Mouse (Mus musculus) limb, embryonic 15.5 days (tissue): ENCODE measurements at regions not wholly inside any gene's neighbourhood (a gene's known extent, or its start where the extent isn't known, plus 50 kb on each side); places are given as distances from the start of the nearest gene placed in this dataset.
"Not testable (repeated sequence)": the region's sequence is repeated elsewhere in the genome, so short reads cannot be mapped to it uniquely, and the experiment has no call there.

Source experiments
- ATAC-seq: fragments of 200-750 bp; cut with Nextera tagmentation; 2 replicates; pipeline ENCODE4 v1.8.0; 2017; ENCODE audit warnings: low read depth, moderate TSS enrichment; ENCODE audit not compliant: insufficient number of reproducible peaks, low FRiP score, low TSS enrichment
- H3K27ac ChIP-seq: fragments of 300-500 bp; sonication (generic); 2 replicates; pipeline ENCODE4 v1.5.1; 2015; ENCODE audit warnings: moderate library complexity, mild to moderate bottlenecking, inconsistent platforms
- H3K27me3 ChIP-seq: fragments of 300-500 bp; sonication (generic); 2 replicates; pipeline ENCODE4 v1.6.1; 2015; ENCODE audit warnings: inconsistent platforms
- H3K36me3 ChIP-seq: fragments of 300-500 bp; sonication (generic); 2 replicates; pipeline ENCODE4 v1.6.1; 2015; ENCODE audit warnings: inconsistent platforms
- H3K4me1 ChIP-seq: fragments of 300-500 bp; sonication (generic); 2 replicates; pipeline ENCODE4 v1.6.1; 2015; ENCODE audit warnings: inconsistent platforms
- H3K4me2 ChIP-seq: fragments of 300-500 bp; sonication (generic); 2 replicates; pipeline ENCODE4 v1.6.1; 2015; ENCODE audit warnings: mild to moderate bottlenecking, inconsistent platforms
- H3K4me3 ChIP-seq: fragments of 300-500 bp; sonication (generic); 2 replicates; pipeline ENCODE4 v1.5.1; 2015; ENCODE audit warnings: mild to moderate bottlenecking, inconsistent platforms
- H3K9ac ChIP-seq: fragments of 300-500 bp; sonication (generic); 2 replicates; pipeline ENCODE4 v1.6.1; 2015; ENCODE audit warnings: inconsistent platforms
- H3K9me3 ChIP-seq: fragments of 300-500 bp; sonication (generic); 2 replicates; pipeline ENCODE4 v1.6.1; 2016; ENCODE audit warnings: inconsistent platforms
- WGBS: fragments of 180-500 bp; shearing (Covaris S2); methylation state at CpG from one replicate; pipeline ENCODE4 v1.1.7; 2015; 5-methylcytosine and 5-hydroxymethylcytosine counted together

DNA sequence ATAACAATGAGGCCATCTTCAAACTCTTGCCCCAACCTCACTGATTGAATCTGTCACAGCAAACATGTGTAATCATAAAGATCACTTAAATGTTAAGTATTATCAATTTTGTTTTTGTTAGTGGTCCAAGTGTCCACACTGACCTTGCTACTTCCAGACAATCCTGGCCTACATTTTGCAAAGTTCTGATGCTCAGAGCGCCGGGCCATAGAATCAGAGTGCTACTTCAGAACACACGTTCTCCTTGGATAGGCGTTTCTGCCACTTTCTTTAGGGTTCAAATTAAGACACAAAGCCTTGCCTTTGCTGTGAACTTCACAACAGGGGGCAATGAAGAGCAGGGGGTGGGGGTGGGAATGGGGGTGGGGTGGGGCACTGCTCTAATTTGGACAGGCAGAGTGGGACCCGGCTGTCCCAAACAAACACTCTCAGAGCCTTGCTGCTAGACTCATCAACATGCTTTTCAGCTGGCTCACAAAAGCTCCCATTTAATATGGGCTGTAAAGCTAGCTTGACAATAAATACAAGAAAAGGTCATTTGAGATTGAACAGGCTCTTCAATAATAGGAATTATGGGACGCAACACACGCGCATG lies 336.7 kb downstream of the Samd5 start:
- H3K27me3 ChIP-seq: no peaks in the 10 kb centered on the region
- H3K4me1 ChIP-seq: no peaks in the 10 kb centered on the region
- no peak for ATAC-seq
- no peak overlapping the region for H3K4me3 ChIP-seq
- H3K36me3 ChIP-seq: no peaks in the 10 kb centered on the region
- H3K9me3 ChIP-seq: no peaks in the 10 kb centered on the region
- H3K9ac ChIP-seq: no peak overlapping the region
- H3K27ac ChIP-seq: no peak overlapping the region
- 63% methylated on average over 8 of the region's 8 CpGs for WGBS
- no peak overlapping the region for H3K4me2 ChIP-seq

DNA sequence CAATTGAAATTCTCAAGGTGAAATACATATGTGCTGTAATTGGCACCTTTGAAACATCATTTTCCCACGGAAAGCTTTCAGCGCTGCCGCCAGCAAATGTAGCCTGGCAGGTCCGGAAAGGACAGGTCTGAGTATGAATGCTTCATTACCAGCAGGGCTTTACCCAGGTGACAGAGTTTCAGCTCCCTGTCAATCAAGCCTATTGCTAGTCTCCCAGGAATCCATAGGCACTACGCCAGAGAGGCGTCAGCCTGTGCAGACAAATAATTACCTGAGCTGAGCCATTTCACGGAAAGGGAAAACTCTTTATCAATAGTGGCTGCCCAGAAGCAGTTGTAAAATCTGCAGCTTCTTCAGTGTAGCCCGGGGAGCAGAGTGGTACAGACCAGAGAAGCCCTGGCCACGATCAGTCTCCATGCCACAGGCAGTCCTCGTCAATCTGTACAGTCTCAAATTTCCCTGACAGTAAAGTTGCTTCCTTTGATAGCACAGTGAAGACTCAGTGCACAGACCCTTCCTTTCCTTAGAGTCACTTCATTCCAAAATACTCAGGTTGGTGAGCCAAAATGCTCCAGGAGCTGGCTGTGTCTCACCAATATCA lies 340.7 kb downstream of the Samd5 start:
- H3K9me3 ChIP-seq: no peaks in the 10 kb centered on the region
- WGBS: 57% methylated on average over 10 of the region's 10 CpGs
- no peak overlapping the region for H3K9ac ChIP-seq
- no peaks in the 10 kb centered on the region for H3K36me3 ChIP-seq
- ATAC-seq: no peak
- H3K27me3 ChIP-seq: no peaks in the 10 kb centered on the region
- no peaks in the 10 kb centered on the region for H3K4me1 ChIP-seq
- H3K27ac ChIP-seq: no peak overlapping the region
- no peak overlapping the region for H3K4me2 ChIP-seq
- no peak overlapping the region for H3K4me3 ChIP-seq

DNA sequence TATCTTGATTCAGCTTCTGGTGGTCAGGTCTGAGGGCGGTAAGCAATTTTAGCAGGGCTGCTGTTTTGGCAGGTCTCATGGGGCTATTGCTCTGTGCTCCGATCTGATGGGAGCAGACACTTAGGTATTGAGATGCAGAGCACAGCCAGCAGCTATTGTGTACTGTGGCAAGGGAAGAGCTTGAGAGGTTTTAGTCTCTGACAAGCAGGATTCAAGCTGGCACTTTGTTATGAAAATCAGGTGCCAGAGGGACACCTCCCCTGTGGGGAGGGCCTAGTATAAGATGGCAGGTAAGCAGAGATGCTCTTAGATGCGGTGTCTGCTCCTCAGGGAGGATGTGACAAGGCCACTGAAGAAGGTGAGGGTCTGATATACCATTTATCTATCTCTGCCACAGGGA lies 343.3 kb downstream of the Samd5 start:
- no peaks in the 10 kb centered on the region for H3K36me3 ChIP-seq
- no peaks in the 10 kb centered on the region for H3K4me1 ChIP-seq
- H3K27me3 ChIP-seq: no peaks in the 10 kb centered on the region
- no peak for ATAC-seq
- H3K4me3 ChIP-seq: no peak overlapping the region
- no peak overlapping the region for H3K4me2 ChIP-seq
- H3K9ac ChIP-seq: no peak overlapping the region
- no peaks in the 10 kb centered on the region for H3K9me3 ChIP-seq
- no peak overlapping the region for H3K27ac ChIP-seq
- 57% methylated on average over 3 of the region's 3 CpGs for WGBS

DNA sequence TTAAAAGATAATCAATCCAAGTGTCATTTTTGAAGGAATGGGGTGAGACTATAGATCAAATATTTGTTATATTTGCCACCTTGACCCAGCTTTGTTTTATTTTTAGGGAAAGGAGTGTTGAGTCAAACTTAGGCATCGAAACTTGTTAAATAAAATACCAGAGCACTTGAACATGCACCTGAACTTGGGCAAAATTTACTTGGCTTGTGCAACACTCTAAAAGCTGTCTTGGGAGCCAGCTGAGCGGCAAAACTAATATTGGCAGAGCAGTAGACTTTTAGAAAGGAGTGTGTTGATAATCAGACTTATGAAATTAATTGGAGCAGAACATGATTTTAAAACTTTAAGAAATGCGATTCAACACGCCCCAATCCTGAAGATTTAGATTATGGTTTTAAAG lies 346.7 kb downstream of the Samd5 start:
- no peaks in the 10 kb centered on the region for H3K4me1 ChIP-seq
- WGBS: 84% methylated on average over 4 of the region's 4 CpGs

DNA sequence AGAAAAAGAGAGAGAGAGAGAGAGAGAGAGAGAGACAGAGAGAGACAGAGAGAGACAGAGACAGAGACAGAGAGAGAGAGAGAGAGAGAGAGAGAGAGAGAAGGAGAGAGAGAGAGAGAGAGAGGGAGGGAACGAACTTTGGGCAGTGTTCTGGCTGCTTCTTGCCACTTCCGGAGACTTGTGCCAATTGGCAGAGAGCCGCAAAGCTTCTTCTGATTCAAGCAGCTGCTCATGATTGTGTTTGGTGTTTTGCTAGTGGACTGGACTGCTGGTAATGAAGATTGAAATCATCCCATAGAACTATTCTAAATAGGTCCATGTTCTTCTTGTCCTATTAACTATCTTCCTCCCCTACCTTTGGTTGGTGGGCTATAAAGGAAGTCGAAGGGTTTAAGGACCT lies 347.1 kb downstream of the Samd5 start:
- not testable (repeated sequence) for H3K36me3 ChIP-seq, H3K9ac ChIP-seq, H3K9me3 ChIP-seq, H3K4me1 ChIP-seq, ATAC-seq, H3K4me3 ChIP-seq, H3K27me3 ChIP-seq, H3K27ac ChIP-seq, H3K4me2 ChIP-seq
- 73% methylated on average over 4 of the region's 4 CpGs for WGBS

More for the DNA sequence above, 346.7 kb downstream of the Samd5 start:
- Histone ChIP-seq H3K9me3 (no peaks in the 10 kb centered on the region), H3K27me3 (no peaks in the 10 kb centered on the region), H3K36me3 (no peaks in the 10 kb centered on the region), H3K4me2 (no peak overlapping the region), H3K9ac (no peak overlapping the region), H3K27ac (no peak overlapping the region), H3K4me3 (no peak overlapping the region)
- ATAC-seq: no peak

DNA sequence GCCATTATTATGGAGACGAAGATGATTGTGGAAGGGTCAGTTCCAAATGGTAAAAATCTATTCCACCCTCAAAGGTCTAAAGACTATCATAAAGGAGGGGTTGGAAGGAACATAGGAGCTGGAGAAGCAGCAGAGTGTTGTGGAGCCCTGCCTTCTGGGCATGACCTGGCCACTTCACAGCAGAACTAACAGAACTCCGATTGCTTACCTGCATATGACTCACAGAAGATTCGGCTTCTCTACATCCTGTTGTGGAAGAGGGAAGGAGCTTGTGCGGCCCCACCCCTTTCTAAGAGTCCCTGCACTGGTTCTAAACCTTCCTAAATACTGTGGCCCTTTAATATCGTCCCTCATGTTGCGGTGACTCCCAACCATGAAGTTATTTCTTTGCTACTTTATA lies 362.7 kb downstream of the Samd5 start:
- H3K27me3 ChIP-seq: no peaks in the 10 kb centered on the region
- H3K4me1 ChIP-seq: no peaks in the 10 kb centered on the region
- no peaks in the 10 kb centered on the region for H3K9me3 ChIP-seq
- ATAC-seq: no peak
- no peak overlapping the region for H3K4me2 ChIP-seq
- H3K4me3 ChIP-seq: no peak overlapping the region
- WGBS: 88% methylated on average over 6 of the region's 6 CpGs
- no peak overlapping the region for H3K9ac ChIP-seq
- no peak overlapping the region for H3K27ac ChIP-seq
- no peaks in the 10 kb centered on the region for H3K36me3 ChIP-seq

DNA sequence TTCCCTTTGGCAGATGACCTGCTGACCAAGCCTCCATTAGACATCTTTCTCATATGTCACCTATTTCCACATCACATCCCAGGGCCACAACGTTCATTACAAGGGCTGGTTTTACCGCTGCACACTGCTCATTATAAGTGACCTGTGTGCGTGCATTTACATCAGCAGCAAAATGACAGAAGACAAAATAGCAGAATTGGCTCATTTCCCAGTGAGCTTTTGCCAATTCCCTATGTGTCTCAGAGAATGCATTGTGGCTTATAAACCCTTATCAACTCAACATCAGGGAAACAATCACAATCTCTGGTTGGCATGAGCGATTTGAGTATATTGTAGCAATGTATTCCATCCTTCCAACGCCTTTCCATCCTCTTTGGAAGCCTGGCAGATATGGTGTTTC lies 364.7 kb downstream of the Samd5 start:
- 79% methylated on average over 5 of the region's 5 CpGs for WGBS
- Histone ChIP-seq H3K4me3 (no peak overlapping the region), H3K4me2 (no peak overlapping the region), H3K4me1 (no peaks in the 10 kb centered on the region), H3K36me3 (no peaks in the 10 kb centered on the region), H3K9me3 (no peaks in the 10 kb centered on the region), H3K9ac (no peak overlapping the region), H3K27me3 (no peaks in the 10 kb centered on the region), H3K27ac (no peak overlapping the region)
- ATAC-seq: no peak

DNA sequence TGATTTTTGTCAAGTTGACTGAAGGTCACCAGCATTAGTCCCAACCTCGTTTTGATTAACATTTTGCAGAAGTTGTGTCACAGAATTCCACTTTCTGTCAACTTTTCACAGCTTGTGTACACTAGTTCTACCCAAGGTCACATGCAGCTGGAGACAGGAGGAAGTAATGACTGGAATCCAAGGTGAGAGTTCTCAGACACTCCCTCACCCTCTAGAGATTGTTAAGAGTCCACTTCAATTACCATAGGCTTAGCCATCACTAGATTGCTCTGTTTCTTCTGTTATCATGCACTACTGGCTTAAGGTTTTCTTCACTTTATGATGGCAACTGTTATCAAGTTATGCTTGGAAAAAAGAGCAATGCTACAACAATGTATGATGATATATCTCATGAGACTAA lies 379.0 kb downstream of the Samd5 start:
- Histone ChIP-seq H3K27ac (no peak overlapping the region), H3K4me2 (no peak overlapping the region), H3K9me3 (no peaks in the 10 kb centered on the region), H3K4me3 (no peak overlapping the region), H3K9ac (no peak overlapping the region), H3K4me1 (no peaks in the 10 kb centered on the region), H3K36me3 (no peaks in the 10 kb centered on the region), H3K27me3 (no peaks in the 10 kb centered on the region)
- WGBS: 45% methylated on average over 1 of the region's 1 CpGs
- ATAC-seq: no peak

DNA sequence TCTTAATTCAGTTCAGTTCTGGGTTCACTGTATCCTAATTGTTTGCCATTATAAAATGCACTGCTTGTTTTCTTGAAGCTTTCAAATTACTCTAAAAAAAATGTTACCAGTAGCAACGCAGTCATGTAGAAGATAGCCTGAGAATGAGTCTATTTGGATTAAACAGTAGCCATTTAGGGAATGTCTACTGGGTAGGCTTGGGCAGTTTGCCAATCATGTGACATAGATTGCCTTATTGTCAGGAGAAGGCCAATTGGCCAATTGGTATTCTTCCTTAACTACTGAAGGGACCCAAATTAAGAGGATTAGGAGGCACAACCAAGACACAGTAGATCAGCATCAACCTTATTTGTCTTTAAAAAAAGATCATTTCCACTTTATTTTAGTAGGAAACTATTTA lies 379.7 kb downstream of the Samd5 start:
- no peak overlapping the region for H3K9ac ChIP-seq
- no peaks in the 10 kb centered on the region for H3K36me3 ChIP-seq
- no peaks in the 10 kb centered on the region for H3K4me1 ChIP-seq
- WGBS: 81% methylated on average over 1 of the region's 1 CpGs
- H3K27me3 ChIP-seq: no peaks in the 10 kb centered on the region
- no peak overlapping the region for H3K27ac ChIP-seq
- no peak for ATAC-seq
- H3K4me3 ChIP-seq: no peak overlapping the region
- H3K4me2 ChIP-seq: no peak overlapping the region
- H3K9me3 ChIP-seq: no peaks in the 10 kb centered on the region

DNA sequence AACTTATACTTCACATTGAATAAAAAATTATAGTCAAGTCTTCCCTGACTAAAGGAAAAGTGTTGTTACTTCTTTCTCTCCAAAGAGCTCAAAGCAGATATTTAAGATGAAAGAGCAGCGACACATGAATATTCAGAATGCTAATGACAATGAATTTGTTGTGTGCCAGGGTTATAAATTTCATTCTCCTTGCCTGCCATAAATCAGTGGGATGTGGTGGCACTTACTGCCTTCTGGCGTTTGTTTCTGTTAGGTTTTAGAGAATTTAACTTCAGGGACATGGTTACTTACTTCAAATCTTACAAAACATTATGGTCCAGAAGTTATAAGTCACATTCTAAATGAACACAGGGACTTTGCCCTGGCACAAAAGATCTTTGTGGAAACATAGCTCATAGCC lies 380.4 kb downstream of the Samd5 start:
- Histone ChIP-seq H3K9me3 (no peaks in the 10 kb centered on the region), H3K4me2 (no peak overlapping the region), H3K9ac (no peak overlapping the region), H3K27me3 (no peaks in the 10 kb centered on the region), H3K27ac (no peak overlapping the region), H3K4me1 (no peaks in the 10 kb centered on the region), H3K4me3 (no peak overlapping the region), H3K36me3 (no peaks in the 10 kb centered on the region)
- no peak for ATAC-seq
- 50% methylated on average over 2 of the region's 2 CpGs for WGBS

DNA sequence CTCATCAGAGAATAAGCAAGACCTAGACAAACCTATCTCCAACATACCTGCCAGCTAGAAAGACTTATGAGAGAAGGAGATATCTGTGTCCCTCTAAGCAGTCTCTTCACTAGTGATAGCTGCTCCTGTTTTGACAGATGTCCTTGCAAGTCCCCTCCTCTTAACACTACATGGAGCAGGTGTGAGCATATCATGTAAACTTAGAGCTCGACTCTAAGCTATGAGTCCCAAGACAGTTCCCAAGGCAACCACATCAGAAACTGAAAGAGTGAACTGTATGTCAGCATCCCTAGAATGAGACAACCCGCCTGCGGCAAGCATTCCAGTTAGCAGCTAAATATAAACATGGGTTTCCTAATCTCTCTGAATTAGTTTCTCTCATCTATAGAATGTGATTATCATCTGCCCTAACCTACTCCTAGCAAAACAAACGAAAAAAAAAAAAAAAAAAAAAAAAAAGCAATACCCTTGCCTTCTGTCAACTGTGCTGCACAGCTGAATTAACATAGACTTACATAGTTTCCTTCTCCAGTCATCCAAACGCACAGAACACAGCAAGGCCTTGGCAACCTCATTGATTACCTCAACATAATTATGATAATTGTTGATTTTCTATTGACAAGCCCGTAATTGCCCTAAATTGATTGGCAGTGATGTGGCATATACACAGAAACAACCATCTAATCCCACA lies 383.4 kb downstream of the Samd5 start:
- H3K4me2 ChIP-seq: no peak overlapping the region
- H3K9me3 ChIP-seq: no peaks in the 10 kb centered on the region
- no peaks in the 10 kb centered on the region for H3K4me1 ChIP-seq
- H3K9ac ChIP-seq: no peak overlapping the region
- H3K27me3 ChIP-seq: no peaks in the 10 kb centered on the region
- no peak for ATAC-seq
- H3K4me3 ChIP-seq: no peak overlapping the region
- WGBS: 68% methylated on average over 6 of the region's 6 CpGs
- H3K36me3 ChIP-seq: no peaks in the 10 kb centered on the region
- no peak overlapping the region for H3K27ac ChIP-seq

DNA sequence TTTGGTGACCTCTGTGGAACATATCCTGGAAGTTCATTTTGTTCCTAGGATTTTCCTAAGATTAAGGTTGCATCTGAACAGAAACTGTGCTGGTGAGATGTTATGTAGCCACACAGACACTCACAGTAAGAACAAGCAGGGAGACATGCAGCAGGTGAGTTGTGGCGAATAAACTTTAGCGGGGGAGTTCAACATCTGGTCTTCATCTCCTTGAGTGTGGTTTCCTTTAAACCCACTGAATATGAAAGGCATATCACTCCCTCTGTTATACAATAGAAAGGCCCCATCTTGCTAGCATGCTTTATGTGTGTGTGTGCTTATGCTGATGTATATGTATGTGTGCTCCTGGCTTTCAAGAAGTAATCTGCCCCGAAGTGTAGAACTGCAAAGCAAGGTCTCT lies 387.1 kb upstream of the Sash1 start:
- H3K27ac ChIP-seq: no peak overlapping the region
- WGBS: 46% methylated on average over 3 of the region's 3 CpGs
- no peaks in the 10 kb centered on the region for H3K9me3 ChIP-seq

More for the DNA sequence above, 387.1 kb upstream of the Sash1 start:
- H3K9ac ChIP-seq: no peak overlapping the region
- no peak overlapping the region for H3K4me3 ChIP-seq
- no peaks in the 10 kb centered on the region for H3K36me3 ChIP-seq
- ATAC-seq: no peak
- no peaks in the 10 kb centered on the region for H3K27me3 ChIP-seq
- H3K4me2 ChIP-seq: no peak overlapping the region
- peaks cover 5% of the 10 kb centered on the region for H3K4me1 ChIP-seq
